Comparison of ENCODE assay signal across 15 mouse cellular contexts in genomic region chr16:43590704-43591493, GRCm38 (mm10).
DNase-seq lines count a peak whose midpoint lies in the region; ATAC-seq and TF ChIP-seq lines count a peak whose summit lies in the region.
"Had no signal": no experiment of that assay in that cellular context is flagged by ENCODE, and none has a peak within 500 bp of the region (broad histone marks: within the 10 kb centered on the region; RNA-seq: fewer than 3 reads in every experiment).

No protein-coding gene starts in this region.

- no peak; the same call in 1 of the 2 replicates for ATAC-seq in forebrain, postnatal 0 days
- ATAC-seq in heart, embryonic 13.5 days (ENCODE audit: extremely low read depth, insufficient number of reproducible peaks, low FRiP score, low TSS enrichment) = no peak
- ATAC-seq: intestine, embryonic 15.5 days; midbrain, embryonic 16.5 days had no signal

- TF ChIP-seq CTCF in forebrain, postnatal 0 days (IDR thresholded peaks at IDR 0.05; ENCODE audit: low read depth) = no peak
- TF ChIP-seq CTCF in MEL (IDR thresholded peaks at IDR 0.05 in 2 of 3, conservative IDR thresholded peaks at IDR 0.05 in 1 of 3; ENCODE audit: control insufficient read depth in 1 of 3, insufficient read depth in 1 of 3, low read depth in 2 of 3, low read length in 3 of 3, poor library complexity in 1 of 3, severe bottlenecking in 1 of 3) = no peak

- 0 out of 2 replicates have a peak, but pooled peaks cover 5% of the 10 kb centered on the region for H3K36me3 ChIP-seq in forebrain, postnatal 0 days (ENCODE audit: insufficient read depth)
- H3K36me3 ChIP-seq in forebrain, embryonic 10.5 days (replicated peaks) = no peaks in the 10 kb centered on the region
- no peaks in the 10 kb centered on the region for H3K36me3 ChIP-seq in heart, embryonic 13.5 days
- peaks cover 0 to 4% of the 10 kb centered on the region in 2 experiments; a peak in 2 of 4 replicates for H3K36me3 ChIP-seq in MEL (ENCODE audit: control insufficient read depth in 1 of 2, insufficient read depth in 2 of 2, low read length in 2 of 2)
- H3K36me3 ChIP-seq: G1E; intestine, embryonic 15.5 days; liver, embryonic 13.5 days had no signal

- H3K9me3 ChIP-seq in forebrain, postnatal 0 days (ENCODE audit: low read length) = no peaks in the 10 kb centered on the region
- no peaks in the 10 kb centered on the region for H3K9me3 ChIP-seq in forebrain, embryonic 10.5 days
- H3K9me3 ChIP-seq in heart, embryonic 13.5 days = no peaks in the 10 kb centered on the region
- no peaks in the 10 kb centered on the region for H3K9me3 ChIP-seq in MEL (replicated peaks; ENCODE audit: insufficient read depth, low read length)
- H3K9me3 ChIP-seq: G1E; hindbrain, embryonic 13.5 days; intestine, embryonic 15.5 days; liver, embryonic 13.5 days; neural tube, embryonic 13.5 days had no signal

- H3K27ac ChIP-seq in forebrain, postnatal 0 days (ENCODE audit: low read depth, low read length) = 0 out of 2 replicates have a peak overlapping the region, but pooled peaks have one; percentile 36
- no peak overlapping the region for H3K27ac ChIP-seq in forebrain, embryonic 10.5 days
- 0 out of 2 replicates have a peak overlapping the region, but pooled peaks have one; percentile 28 for H3K27ac ChIP-seq in heart, embryonic 13.5 days (replicated peaks)
- H3K27ac ChIP-seq in MEL (ENCODE audit: control insufficient read depth, low read depth, low read length) = no peak overlapping the region
- H3K27ac ChIP-seq in brown adipose tissue, adult 24 weeks (replicated peaks; ENCODE audit: low read depth, low read length) = peak overlapping the region; percentile 26; the same call in 1 of the 2 replicates
- H3K27ac ChIP-seq: hindbrain, embryonic 13.5 days; intestine, embryonic 15.5 days; liver, embryonic 13.5 days; neural tube, embryonic 13.5 days had no signal

- no peaks in the 10 kb centered on the region for H3K79me2 ChIP-seq in MEL (ENCODE audit: control insufficient read depth, insufficient read depth, low read length, poor library complexity)

- no peak for TF ChIP-seq EP300 in MEL (IDR thresholded peaks at IDR 0.05; ENCODE audit: low read depth in 1 of 2, low read length in 2 of 2)

- 66% methylated on average over 7 of the region's 7 CpGs for WGBS in forebrain, postnatal 0 days
- WGBS in forebrain, embryonic 10.5 days = 88% methylated on average over 7 of the region's 7 CpGs
- 64% methylated on average over 7 of the region's 7 CpGs for WGBS in heart, embryonic 13.5 days

- no peak overlapping the region for H3K4me3 ChIP-seq in forebrain, postnatal 0 days (ENCODE audit: low read depth, low read length)
- no peak overlapping the region for H3K4me3 ChIP-seq in forebrain, embryonic 10.5 days
- H3K4me3 ChIP-seq in heart, embryonic 13.5 days = no peak overlapping the region
- H3K4me3 ChIP-seq in MEL (ENCODE audit: control insufficient read depth in 1 of 2, insufficient read depth in 1 of 2, low read depth in 2 of 2, low read length in 2 of 2) = no peak overlapping the region
- no peak overlapping the region for H3K4me3 ChIP-seq in brown adipose tissue, adult 24 weeks (ENCODE audit: insufficient read depth, low read depth, low read length)
- H3K4me3 ChIP-seq: hindbrain, embryonic 13.5 days; intestine, embryonic 15.5 days; left cerebral cortex, adult 2 months; liver, embryonic 13.5 days; neural tube, embryonic 13.5 days had no signal

- no peaks in the 10 kb centered on the region for H3K27me3 ChIP-seq in forebrain, postnatal 0 days (ENCODE audit: insufficient read depth, low read length)
- H3K27me3 ChIP-seq in forebrain, embryonic 10.5 days (ENCODE audit: poor library complexity, severe bottlenecking) = no peaks in the 10 kb centered on the region
- H3K27me3 ChIP-seq in heart, embryonic 13.5 days (replicated peaks) = no peaks in the 10 kb centered on the region
- peaks cover 0 to 2% of the 10 kb centered on the region in 2 experiments; a peak in 2 of 4 replicates for H3K27me3 ChIP-seq in MEL (ENCODE audit: control insufficient read depth in 1 of 2, insufficient read depth in 2 of 2, low read length in 2 of 2)
- H3K27me3 ChIP-seq: hindbrain, embryonic 13.5 days; intestine, embryonic 15.5 days; liver, embryonic 13.5 days; neural tube, embryonic 13.5 days had no signal

- no peak overlapping the region for H3K9ac ChIP-seq in forebrain, postnatal 0 days
- H3K9ac ChIP-seq in heart, embryonic 13.5 days = no peak overlapping the region
- no peak overlapping the region for H3K9ac ChIP-seq in MEL (ENCODE audit: control insufficient read depth, low read depth, low read length, poor library complexity, severe bottlenecking)
- H3K9ac ChIP-seq: hindbrain, embryonic 13.5 days; intestine, embryonic 15.5 days; liver, embryonic 13.5 days; neural tube, embryonic 13.5 days had no signal

- no peaks in the 10 kb centered on the region for H3K4me1 ChIP-seq in forebrain, postnatal 0 days (ENCODE audit: insufficient read depth)
- peaks cover 3% of the 10 kb centered on the region; the same call in 1 of the 2 replicates for H3K4me1 ChIP-seq in forebrain, embryonic 10.5 days
- H3K4me1 ChIP-seq in heart, embryonic 13.5 days = peaks cover 25% of the 10 kb centered on the region
- no peaks in the 10 kb centered on the region; a peak in 2 of 4 replicates for H3K4me1 ChIP-seq in MEL (ENCODE audit: control insufficient read depth in 1 of 2, insufficient read depth in 2 of 2, low read length in 2 of 2)
- H3K4me1 ChIP-seq in brown adipose tissue, adult 24 weeks (ENCODE audit: control insufficient read depth, insufficient read depth, insufficient read length, low read length) = peaks cover 12% of the 10 kb centered on the region
- H3K4me1 ChIP-seq: intestine, embryonic 15.5 days; liver, embryonic 13.5 days had no signal

- TF ChIP-seq POLR2A in MEL (IDR thresholded peaks at IDR 0.05; ENCODE audit: control insufficient read depth in 1 of 2, insufficient read depth in 1 of 2, low read depth in 1 of 2, low read length in 2 of 2, poor library complexity in 1 of 2) = no peak

- no peak for TF ChIP-seq RAD21 in MEL (IDR thresholded peaks at IDR 0.05; ENCODE audit: low read depth, low read length)

- no peak overlapping the region for H3K4me2 ChIP-seq in forebrain, postnatal 0 days (ENCODE audit: low read depth)
- H3K4me2 ChIP-seq in heart, embryonic 13.5 days = no peak overlapping the region
- H3K4me2 ChIP-seq: hindbrain, embryonic 13.5 days; intestine, embryonic 15.5 days; liver, embryonic 13.5 days; neural tube, embryonic 13.5 days had no signal

- DNase-seq in forebrain, postnatal 0 days = no peak
- DNase-seq in forebrain, embryonic 10.5 days (ENCODE audit: extremely low spot score, low spot score) = no peak
- DNase-seq in heart, adult 8-10 months (ENCODE audit: low spot score) = no peak
- no peak for DNase-seq in MEL (ENCODE audit: low read depth, low spot score)
- DNase-seq in c-Kit-positive CD71-positive TER-119-positive erythroid progenitor cells, embryonic 14.5 days (ENCODE audit: low spot score) = no peak
- DNase-seq: cerebellum, adult 18-20 months; liver, embryonic 13.5 days had no signal

TF ChIP-seq in MEL, 35 proteins besides CTCF, POLR2A, EP300 and RAD21:
- no peak for TF ChIP-seq POLR2AphosphoS2 (IDR thresholded peaks at IDR 0.05; ENCODE audit: low read length)
- TF ChIP-seq GATA1 (IDR thresholded peaks at IDR 0.05; ENCODE audit: low read depth, low read length) = peak; percentile 61

Comparison
In these comparisons a context has a peak if more than half of its experiments do, and no peak if none do; other contexts are left out.
1. H3K27ac ChIP-seq: peak in forebrain, postnatal 0 days (single experiment), heart, embryonic 13.5 days (single experiment) and brown adipose tissue, adult 24 weeks (single experiment); none in forebrain, embryonic 10.5 days (single experiment) and MEL (single experiment).